Mouse (Mus musculus) spleen, adult 18-20 months (tissue): ENCODE results near the gene Snapin.

ENCODE experiments used
- DNase-seq, 2 experiments: peaks; one replicate each; pipeline ENCODE4 v3.0.0; 2022; ENCODE audit warnings: mixed read lengths in 2 of 2

Gene Snapin

GRCm38 (mm10) chr3:90503444-90503843 is 12.6 kb upstream of the Snapin start:
- DNase-seq, result no peak

GRCm38 (mm10) chr3:90497597-90497996 is 6.8 kb upstream of the Snapin start:
- DNase-seq, result no peak

- no peak for DNase-seq
These were observed 5.2 kb upstream of the Snapin start for GRCm38 (mm10) chr3:90495850-90496525.

- no peak for DNase-seq
These were observed 3.2 kb upstream of the Snapin start for GRCm38 (mm10) chr3:90493831-90494540.

DNA sequence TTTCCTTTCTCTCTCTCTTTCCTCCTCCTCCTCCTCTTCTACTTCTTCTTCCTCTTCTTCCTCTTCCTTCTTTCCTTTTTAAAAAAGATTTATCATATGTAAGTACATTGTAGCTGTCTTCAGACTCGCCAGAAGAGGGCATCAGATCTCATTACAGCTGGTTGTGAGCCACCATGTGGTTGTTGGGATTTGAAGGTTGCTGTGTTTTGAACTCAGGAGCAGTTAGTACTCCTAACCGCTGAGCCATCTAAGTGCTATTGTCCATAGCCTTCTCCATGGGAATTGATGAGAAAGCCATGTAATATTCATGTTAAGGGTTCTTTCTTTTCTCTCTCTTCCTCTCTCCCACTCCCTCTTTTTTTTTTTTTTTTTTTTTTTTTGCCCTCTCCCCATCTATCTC is 517 bp upstream of the Snapin start:
- no peak for DNase-seq

- DNase-seq, result no peak
These were observed 2.3 kb downstream of the Snapin start for GRCm38 (mm10) chr3:90488576-90488975.

GRCm38 (mm10) chr3:90486998-90487397 is 3.8 kb downstream of the Snapin start:
- DNase-seq, result no peak

DNA sequence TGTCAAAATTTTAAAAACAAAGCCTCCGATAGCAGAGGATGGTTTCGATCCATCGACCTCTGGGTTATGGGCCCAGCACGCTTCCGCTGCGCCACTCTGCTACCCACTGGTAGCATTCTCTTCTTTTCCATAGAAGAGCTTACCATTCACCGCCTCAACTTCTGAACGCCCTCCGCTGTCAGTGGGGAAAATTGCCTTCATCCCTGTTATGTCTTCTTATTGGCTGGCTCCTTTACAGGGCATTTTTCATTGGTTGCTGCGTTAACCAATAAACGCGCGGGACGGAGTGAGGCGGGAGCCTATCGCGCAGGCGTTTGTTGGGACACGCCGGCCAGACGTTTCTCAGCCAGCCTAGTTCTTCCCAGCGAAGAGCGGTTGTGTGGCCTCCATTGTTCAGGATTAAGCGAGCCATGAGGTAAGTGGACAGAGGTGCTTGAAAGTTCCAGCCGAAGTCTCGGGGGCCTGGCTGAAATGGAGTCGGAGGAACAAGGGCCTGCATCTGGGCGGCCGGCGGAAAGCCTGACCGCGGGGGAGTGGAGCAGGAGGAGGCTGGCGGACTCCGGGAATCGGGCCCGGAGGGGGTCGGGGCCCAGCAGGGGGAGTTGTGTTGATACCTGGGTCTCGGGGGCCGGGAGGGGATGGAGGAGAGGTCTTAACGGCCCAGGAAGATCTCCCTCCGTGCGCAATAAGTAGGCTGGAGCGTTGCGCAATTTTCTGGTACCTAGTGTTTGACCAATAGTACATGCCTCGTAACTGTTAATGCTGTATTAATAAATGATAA is 14.8 kb downstream of the Snapin start, which contains the start of gene Ilf2:
TSS of gene Ilf2 (plus strand) at position 296 of the 781 bp plus-strand sequence.
- peak; percentile 85 for DNase-seq

GRCm38 (mm10) chr3:90475151-90475830 is 15.5 kb downstream of the Snapin start:
- DNase-seq, result no peak

- DNase-seq, result peak in 1 of 2 experiments; percentile 57
These were observed 18.6 kb downstream of the Snapin start for GRCm38 (mm10) chr3:90472213-90472612.

DNA sequence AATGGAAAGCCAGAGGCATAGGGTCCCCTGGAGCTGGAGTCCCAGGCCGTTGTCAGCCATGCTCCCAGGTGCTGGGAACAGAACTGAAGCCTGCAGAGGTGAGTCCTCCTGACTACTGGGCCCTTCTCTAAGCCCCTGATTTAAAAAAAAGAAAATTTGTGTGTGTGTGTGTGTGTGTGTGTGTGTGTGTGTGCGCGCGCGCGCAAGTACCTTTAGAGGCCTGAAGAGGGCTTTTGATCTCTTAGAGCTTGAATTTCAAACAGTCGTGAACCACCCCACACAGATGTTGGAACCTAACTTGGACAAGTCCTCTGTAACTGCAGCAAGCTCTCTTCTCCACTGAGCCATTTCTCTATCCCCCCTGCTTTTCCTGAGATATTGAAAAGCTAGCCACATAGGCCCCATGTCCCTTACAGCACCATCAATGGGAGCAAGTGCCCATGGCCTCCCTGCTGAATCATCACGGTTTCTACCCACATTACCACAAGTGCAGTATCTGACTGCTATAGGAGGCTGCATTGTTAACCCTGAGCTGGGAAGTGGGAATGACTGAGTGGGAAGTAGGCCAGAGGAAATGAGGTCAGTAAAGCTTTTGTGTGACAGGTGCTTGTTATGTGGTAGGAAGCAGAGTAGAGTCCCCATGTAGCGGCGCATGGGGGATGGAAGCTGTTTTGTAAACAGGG is 23.1 kb downstream of the Snapin start:
- DNase-seq, result no peak

- DNase-seq, result no peak
These were observed 24.5 kb downstream of the Snapin start for GRCm38 (mm10) chr3:90466311-90466766.

GRCm38 (mm10) chr3:90465686-90466310 is 25.0 kb downstream of the Snapin start, which contains the start of gene Npr1:
TSS of gene Npr1 (minus strand) at chr3:90465866.
- no peak for DNase-seq

DNA sequence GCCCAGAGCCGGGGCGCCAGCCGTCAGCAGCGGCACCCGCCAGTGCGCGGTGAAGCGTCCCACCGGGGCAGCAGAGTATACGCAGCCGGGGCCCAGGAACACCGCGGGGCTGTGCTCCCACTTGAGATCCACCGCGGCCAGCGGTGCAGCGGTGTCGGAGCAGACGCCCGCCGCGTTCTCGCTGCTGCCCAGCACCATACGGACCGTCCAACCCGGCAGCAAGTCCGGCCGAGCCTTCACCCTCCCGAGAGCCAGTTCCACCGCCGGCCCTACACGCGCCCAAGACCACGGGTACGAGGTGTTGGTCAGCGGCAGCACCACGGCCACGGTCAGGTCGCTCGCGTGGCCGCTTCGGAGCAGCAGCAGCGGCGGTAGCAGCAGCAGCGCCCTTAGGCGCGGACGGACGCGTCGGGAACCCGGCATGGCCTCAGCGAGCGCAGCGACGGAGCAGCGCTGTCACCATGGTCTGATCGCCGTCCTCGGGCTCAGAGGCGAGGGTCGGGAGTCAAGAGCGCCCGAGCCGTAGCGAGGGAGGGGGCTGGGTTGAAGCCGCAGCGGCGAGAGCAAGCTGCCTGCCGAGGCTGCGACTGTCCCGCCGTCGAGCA is 25.6 kb downstream of the Snapin start:
- DNase-seq, result peak in 1 of 2 experiments; percentile 25

- DNase-seq, result no peak
These were observed 26.2 kb downstream of the Snapin start for GRCm38 (mm10) chr3:90464552-90465080.

DNA sequence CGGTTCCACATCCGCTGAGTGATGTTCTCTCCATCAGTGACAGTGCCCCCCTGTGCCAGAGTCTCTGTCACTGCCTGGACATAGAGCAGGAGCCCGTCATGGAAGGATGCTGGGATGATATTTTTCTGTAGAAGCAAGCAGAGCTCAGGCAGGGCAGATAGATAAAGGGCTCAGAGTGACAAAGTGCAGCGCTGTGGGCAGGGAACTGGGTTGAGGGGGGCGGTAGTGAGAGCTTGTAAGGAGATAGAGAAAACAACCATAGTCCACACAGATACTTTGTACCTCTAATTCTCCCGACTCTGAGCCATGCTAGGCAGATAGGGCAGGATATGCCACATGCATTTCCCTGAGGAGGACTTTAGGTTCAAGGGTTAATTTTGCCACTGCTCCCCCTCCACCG is 28.3 kb downstream of the Snapin start:
- no peak for DNase-seq

- DNase-seq, result no peak
These were observed 28.9 kb downstream of the Snapin start for GRCm38 (mm10) chr3:90461935-90462334.

DNA sequence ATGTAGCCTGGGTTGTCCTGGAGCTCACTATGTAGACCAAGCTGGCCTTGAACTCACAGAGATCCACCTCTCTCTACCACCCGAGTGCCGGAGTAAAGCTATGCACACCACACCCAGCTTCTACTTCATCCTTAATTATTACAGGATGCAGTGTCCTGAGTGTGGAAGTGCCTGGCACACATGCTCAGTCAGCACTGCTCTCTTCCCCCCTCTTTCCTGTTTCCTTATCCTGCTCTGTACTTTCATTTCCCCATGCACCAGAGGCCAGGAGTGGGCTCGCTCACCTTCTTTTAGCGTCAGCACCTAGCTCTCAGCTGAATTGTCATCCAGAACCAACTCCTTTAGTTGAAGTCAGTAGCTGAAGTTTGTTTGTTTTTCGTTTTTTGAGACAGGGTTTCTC is 30.5 kb downstream of the Snapin start:
- DNase-seq, result no peak

DNA sequence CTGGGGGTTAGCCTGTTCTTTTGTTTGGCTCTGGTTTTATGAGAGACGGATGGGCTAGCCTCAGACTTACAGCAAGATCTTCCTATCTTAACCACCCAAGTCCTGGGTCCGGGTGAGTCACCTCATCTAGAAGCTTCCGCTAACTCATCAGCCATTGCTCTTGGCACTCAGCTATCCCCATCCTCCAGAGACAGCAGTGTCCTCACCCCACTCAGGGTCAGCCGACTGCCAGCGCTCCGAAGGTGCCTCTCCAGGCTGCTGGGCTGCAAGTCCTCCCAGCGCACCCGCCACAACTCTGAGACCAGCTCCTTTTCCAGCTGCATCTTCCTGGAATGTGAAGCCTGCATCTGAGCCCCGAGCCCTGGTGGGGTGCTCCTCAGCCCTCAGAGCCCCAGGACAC is 31.1 kb downstream of the Snapin start:
- no peak for DNase-seq

GRCm38 (mm10) chr3:90454931-90455330 is 35.9 kb downstream of the Snapin start:
- no peak for DNase-seq
